Mouse (Mus musculus): ENCODE measurements at regions not wholly inside any gene's neighbourhood (a gene's known extent, or its start where the extent isn't known, plus 50 kb on each side); places are given as distances from the start of the nearest gene placed in this dataset.

DNA sequence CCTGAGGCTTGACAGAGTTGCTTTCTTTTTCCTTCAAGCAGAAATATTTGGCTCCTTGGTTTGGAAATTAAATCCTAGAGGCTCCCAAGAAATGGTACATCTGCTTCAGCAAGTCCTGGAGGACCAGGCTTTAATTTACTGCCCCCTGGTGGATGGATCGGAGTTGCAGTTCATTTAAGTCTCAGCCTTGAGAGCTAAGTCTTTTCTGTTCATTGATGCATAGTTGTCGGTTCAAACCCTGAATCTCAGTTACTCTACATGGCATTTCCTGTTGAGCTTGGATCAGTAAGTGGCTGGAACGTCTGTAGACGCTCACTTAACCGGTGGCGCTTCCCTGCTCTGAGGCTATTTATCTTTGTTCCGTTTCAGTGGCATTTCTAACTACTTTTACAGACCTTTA, 422.2 kb downstream of the Efna5 start:
- TF ChIP-seq CTCF (IDR thresholded peaks at IDR 0.05; ENCODE audit: low read depth) = peak; percentile 66
- no peak for TF ChIP-seq EP300 (IDR thresholded peaks at IDR 0.05; ENCODE audit: low read depth)

Data from liver, postnatal 0 days (tissue).